Mouse (Mus musculus) spleen, adult 10 weeks (tissue): ENCODE measurements around the gene Zfp691. TPM values are rescaled to one million over a fixed set of nuclear protein-coding genes. Genes with fewer than 3 reads are reported as not detected.

Source experiments
- polyA plus RNA-seq: library from polyadenylated mRNA; stranded (reverse); fragments of 350-450 nt; fragmentation: Illumina TruSeq; extraction: RNeasy Lipid Tissue Mini Kit (QIAGEN cat#74804); gene quantifications from one replicate; pipeline ENCODE4 v1.2.3, GENCODE M21; 2015; ENCODE audit warnings: low replicate concordance; ENCODE audit not compliant: insufficient read depth

Zfp691 gene
- polyA plus RNA-seq, result 3.7 TPM

GRCm38 (mm10) chr4:119173851-119174453, at the start of gene Zfp691:
Gene Zfp691 (minus strand): TSS chr4:119174195.

GRCm38 (mm10) chr4:119218169-119218568, 44.2 kb upstream of the Zfp691 start, which contains the start of gene Tmem269:
Gene Tmem269 (minus strand): TSS chr4:119218217.

GRCm38 (mm10) chr4:119194909-119195581, 21.1 kb upstream of the Zfp691 start, which contains the start of gene Svbp:
Gene Svbp (plus strand): TSS chr4:119195306.

GRCm38 (mm10) chr4:119189864-119190263, 15.9 kb upstream of the Zfp691 start, which contains the start of gene Ermap:
Gene Ermap (minus strand): TSS chr4:119190011.

Other genes starting within 250 kb of the Zfp691 start
- gene Olfr1328, start 235.6 kb downstream of the Zfp691 start, polyA plus RNA-seq, result not detected
- gene Lao1, start 212.6 kb downstream of the Zfp691 start, polyA plus RNA-seq, result not detected
- 16.5 TPM for gene Slc2a1, start 65.5 kb downstream of the Zfp691 start, polyA plus RNA-seq
- gene Ermap, start 15.8 kb upstream of the Zfp691 start, polyA plus RNA-seq, result 26.1 TPM
- gene Svbp, start 21.1 kb upstream of the Zfp691 start, polyA plus RNA-seq, result 37.4 TPM
- 0.29 TPM for gene Tmem269, start 44.0 kb upstream of the Zfp691 start, polyA plus RNA-seq
- 12.5 TPM for gene AU022252, start 58.5 kb upstream of the Zfp691 start, polyA plus RNA-seq
- 6.0 TPM for gene P3h1, start 58.7 kb upstream of the Zfp691 start, polyA plus RNA-seq
- not detected for gene Cldn19, start 81.2 kb upstream of the Zfp691 start, polyA plus RNA-seq
- gene Ybx1, start 120.4 kb upstream of the Zfp691 start, polyA plus RNA-seq, result 517 TPM
- 62.7 TPM for gene Ppih, start 146.4 kb upstream of the Zfp691 start, polyA plus RNA-seq
- 1.7 TPM for gene Ccdc30, start 241.3 kb upstream of the Zfp691 start, polyA plus RNA-seq
- 24.5 TPM for gene Ppcs, start 248.2 kb upstream of the Zfp691 start, polyA plus RNA-seq
- not detected for gene Zmynd12, start 248.6 kb upstream of the Zfp691 start, polyA plus RNA-seq